Mouse (Mus musculus): ENCODE measurements around the gene Ndc80.
"Not testable (repeated sequence)": the region's sequence is repeated elsewhere in the genome, so short reads cannot be mapped to it uniquely, and the experiment has no call there.

Gene Ndc80

GRCm38 (mm10) chr17:71479381-71479901 is 47.2 kb downstream of the Ndc80 start:
- peak; percentile 72 for DNase-seq (ENCODE audit: low read depth, low spot score)

DNA sequence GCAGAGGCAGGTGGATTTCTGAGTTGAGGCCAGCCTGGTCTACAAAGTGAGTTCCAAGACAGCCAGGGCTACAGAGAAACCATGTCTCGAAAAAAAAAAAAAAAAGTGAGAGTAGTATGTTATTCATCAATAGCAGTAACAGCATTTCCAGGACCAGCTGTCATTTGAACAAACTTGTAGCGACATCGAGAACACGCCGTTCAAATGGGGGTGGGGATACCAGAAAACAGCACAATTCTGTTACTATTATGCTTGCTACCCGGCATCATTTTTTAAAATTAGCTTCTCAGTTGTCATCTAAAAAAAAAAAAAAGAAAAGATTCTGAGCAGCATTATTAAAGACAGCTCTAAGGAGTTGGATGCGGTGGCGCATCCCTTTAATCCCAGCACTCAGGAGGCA is 49.2 kb downstream of the Ndc80 start:
- no peak for DNase-seq (ENCODE audit: low read depth, low spot score)

- DNase-seq (ENCODE audit: low read depth, low spot score): no peak
Measured at GRCm38 (mm10) chr17:71476346-71477020, 50.2 kb downstream of the Ndc80 start.

DNA sequence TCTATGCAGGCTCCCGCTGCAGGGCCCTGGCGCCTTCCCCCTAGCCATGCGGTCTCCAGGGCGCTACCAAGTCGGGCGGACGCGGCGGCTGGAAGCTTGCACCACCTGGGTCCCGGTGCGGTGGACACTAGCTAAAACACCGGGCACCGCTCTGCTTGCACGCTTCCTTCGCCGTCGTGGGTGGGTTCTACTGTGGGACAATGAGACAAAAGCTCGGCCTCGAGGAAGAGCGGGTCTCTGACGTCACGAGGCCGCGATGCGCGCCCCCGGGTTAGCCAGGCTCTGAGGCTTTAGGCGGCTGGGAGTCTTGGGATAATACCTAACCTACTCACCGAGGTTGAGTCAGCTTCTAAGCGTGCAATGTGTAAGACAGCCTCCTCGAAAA is 51.0 kb downstream of the Ndc80 start:
- peak; percentile 80 for DNase-seq (ENCODE audit: low read depth, low spot score)

GRCm38 (mm10) chr17:71474762-71475704 is 51.6 kb downstream of the Ndc80 start, which contains the start of gene Smchd1:
Smchd1 (minus strand) TSS chr17:71475343.
- DNase-seq (ENCODE audit: low read depth, low spot score): peak; percentile 95

DNA sequence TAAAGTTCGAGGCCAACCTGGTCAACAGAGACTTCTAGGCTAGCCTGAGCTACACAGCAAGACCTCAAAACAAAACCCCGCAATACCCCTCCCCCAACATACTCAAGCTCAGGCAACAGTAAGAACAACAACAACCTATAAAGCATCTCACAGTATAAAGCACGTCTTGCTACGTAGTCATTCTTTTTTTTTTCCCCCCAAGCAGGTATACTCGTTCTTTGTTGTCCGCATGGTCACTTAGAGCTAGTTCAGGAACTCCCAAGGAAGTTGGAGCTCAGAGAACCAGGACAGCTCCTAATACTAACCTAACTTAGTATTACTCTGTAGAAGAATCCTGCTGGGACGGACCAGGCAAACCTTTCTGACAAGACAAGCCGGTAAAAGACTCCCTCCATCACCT is 52.5 kb downstream of the Ndc80 start:
- peak; percentile 51 for DNase-seq (ENCODE audit: low read depth, low spot score)

DNA sequence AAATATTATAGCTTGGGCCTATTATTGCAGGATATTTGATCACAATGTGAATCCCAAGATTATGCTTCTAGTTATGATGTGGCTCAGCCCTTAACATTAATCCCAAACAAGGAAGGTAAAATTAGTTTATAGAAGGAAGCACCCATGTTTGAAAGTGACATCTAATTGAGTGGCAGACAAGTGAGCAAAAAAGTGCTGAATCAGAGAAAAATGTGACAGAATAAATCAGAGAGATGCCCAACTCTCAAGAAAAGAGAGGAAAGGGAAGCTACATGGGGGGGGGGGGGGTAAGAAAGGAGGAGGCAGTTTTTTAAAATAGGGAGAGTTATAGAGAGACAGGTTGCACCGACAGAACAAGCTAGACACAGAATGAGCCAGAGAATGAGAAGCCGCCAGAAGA is 55.4 kb downstream of the Ndc80 start:
- DNase-seq (ENCODE audit: low read depth, low spot score): no peak

GRCm38 (mm10) chr17:71460312-71460711 is 66.3 kb downstream of the Ndc80 start:
- peak; percentile 28 for DNase-seq (ENCODE audit: low read depth, low spot score)

GRCm38 (mm10) chr17:71459818-71460217 is 66.8 kb downstream of the Ndc80 start, which contains the start of gene Gm4707:
Gm4707 (minus strand) TSS chr17:71459918.
- DNase-seq (ENCODE audit: low read depth, low spot score): no peak

GRCm38 (mm10) chr17:71457361-71457760 is 69.3 kb downstream of the Ndc80 start:
- DNase-seq (ENCODE audit: low read depth, low spot score): not testable (repeated sequence)

All from CD4-positive, CD25-positive, alpha-beta regulatory T cell, adult 2 months (primary cell).